Mouse (Mus musculus): ENCODE results near the gene Col4a3.
A peak's percentile ranks its signal among the peaks of the same experiment; 100 is the strongest.

Gene Col4a3

DNA sequence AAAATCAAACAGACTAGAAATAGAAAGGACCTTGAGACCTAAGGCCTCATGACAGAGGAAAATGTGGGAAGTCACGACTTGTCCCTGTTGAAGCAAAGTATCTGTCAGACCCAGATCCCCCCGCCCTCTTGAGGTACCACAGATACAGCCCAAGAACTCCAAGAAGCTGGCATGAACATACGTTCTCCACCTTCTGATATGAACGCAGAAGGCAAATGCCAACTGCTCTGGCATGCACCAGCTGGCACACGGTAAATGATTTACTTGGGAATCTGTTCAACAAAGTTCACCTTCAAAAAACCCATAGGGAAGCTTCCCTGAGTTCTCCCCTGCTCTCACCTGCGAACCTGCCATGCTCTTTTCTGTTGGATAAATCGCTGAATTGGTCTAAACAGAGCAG is 19.1 kb downstream of the Col4a3 start:
- no peak for DNase-seq (ENCODE audit: low read depth, low spot score)

DNA sequence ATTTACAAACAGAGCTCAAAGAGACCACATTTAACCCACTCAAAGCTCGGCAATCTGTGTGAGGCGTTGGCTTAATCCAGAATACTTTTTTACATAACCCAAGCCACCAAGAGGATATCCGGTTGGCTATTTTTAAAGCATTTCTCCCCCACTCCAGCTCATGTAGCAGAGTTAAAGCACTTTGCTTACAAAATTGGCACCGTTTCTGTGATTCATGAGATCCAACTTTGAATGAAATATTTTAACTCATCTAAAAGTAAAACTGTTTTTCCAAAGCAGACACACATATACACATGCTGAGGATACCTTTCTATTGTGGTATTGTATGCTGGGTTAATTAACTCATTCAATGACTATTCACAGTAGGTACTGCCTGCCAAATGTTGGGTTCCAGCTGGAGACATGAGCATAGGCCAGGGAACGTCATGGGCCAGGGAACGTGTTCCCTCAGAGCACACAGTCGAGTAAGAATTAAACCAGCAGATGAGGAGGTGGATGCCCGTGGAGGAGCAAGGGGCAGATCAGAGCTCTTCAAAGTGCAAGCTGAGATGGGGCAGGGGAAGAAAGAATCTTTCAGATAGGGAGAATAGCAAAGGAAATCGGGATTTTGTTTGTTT is 22.0 kb downstream of the Col4a3 start:
- peak; percentile 51 for DNase-seq (ENCODE audit: low read depth, low spot score)

DNA sequence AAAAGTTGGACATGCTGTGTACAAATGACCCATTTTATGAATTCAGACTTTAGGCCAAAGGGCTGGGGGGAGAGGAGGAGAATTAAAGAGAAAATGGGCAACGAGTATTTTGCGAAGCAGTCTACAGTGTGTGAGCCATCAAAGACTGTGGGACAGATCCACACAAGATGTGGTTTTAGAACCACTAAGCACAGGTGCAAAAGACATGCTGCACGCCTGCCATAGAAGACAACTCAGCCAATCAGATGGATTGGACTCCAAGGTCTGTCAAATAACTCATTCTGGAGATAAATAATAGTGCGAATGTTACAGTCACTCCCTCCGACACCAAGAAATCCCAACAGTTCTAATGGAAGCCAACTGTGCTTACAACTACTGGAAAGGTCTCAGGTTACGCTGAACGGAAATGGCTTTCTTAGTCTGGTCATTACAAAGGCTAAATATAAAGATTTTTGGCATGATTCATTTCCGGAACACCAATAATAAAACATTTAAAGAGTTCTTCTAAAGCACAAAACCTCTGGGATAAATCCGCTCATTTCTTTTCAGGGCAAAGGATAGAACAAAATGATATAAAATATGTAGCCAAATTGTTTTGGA is 25.4 kb downstream of the Col4a3 start:
- DNase-seq (ENCODE audit: low read depth, low spot score) = no peak

DNA sequence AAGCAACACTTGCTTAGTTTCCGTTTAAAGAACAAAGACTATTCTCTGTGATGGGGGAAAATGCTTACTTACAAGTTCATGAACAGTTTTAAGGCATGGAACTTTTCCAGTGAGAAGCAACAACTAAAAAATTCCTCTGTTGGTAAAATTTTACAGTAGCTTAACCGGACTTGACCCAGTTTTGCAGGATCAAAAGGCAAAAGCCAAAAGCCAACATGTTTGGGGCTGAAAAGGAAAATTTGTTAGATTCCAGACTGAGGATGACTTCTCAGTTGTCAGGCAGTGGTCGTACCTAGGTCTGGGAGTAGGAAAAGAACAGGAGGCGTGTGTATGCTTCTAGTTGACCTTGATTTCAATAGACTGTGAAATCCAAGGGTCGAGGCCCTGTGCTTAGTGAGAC is 31.3 kb downstream of the Col4a3 start:
- no peak for DNase-seq (ENCODE audit: low read depth, low spot score)

DNA sequence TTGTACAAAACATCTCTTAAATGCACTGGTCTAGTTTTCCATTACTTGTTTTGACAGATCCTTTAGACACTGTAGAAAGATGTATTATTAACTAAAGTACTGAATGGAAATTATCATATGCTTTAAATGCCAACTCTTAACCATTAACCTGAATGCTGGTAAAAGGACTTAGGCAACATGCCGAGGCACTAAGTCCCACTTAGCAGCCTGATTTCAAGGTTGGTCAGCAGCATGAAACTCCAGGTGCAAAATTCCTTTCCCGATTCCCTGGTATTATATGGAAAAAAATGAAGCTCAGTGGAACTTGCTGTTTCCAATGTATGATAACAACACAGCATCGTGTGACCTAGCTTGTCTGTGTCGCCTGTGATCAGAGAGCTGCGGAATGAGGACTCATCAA is 31.9 kb downstream of the Col4a3 start:
- no peak for DNase-seq (ENCODE audit: low read depth, low spot score)

DNA sequence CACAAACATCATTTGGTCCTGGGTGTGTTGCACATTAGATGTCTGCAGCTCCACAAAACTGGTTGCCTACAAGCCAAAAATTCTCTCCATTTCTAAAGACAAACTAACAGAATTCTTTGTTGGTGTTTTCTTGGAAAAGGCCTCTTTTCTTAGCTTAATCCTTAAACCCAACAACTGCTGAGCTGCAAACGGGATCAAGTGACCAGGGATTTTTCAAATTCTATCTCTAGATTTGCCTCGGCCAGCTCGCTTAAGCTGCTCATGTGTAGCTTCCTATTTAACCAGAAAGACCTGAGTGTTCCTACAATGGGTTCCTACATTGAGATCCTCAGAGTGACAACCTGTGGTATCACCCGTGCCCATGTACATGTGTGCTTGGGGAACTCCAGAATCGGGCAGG is 33.3 kb downstream of the Col4a3 start:
- no peak for DNase-seq (ENCODE audit: low read depth, low spot score)

DNA sequence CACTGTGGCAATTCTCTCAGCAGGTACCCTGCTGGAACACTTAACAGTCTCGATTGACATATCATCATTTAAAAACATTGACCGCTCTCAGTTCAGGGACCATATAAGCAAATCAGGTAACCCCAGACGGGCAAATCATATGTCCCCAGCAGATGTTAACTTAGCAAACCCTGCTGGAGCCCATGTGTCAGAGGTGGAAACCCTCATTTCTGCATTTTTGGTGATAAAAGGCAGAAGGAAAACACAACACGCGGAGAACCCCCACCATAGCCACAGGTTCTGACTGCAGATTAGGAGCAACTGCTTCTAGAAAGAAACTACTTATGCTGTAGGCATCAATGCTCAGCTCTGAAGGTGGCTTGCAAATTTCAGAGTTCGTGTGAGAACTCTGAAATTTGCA is 38.2 kb downstream of the Col4a3 start:
- DNase-seq (ENCODE audit: low read depth, low spot score) = no peak

DNA sequence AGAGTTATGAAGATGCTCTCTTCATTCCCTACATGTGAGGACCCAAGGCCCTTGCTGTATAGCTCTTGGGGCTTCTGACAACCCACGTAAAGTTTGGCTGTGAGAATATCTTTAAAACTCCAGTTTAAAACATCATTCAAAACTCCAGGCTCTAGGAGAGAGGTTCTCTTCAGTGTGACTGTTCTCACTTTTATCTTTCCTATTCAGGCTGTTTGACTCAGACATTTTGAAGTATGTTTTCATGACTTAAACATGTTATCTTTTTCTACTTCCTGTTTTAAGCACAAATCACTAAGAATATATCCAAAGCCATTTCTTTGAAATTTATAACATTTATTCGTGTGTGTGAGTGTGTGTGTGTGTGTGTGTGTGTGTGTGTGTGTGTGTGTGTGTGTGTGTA is 38.8 kb downstream of the Col4a3 start:
- no peak for DNase-seq (ENCODE audit: low read depth, low spot score)

DNA sequence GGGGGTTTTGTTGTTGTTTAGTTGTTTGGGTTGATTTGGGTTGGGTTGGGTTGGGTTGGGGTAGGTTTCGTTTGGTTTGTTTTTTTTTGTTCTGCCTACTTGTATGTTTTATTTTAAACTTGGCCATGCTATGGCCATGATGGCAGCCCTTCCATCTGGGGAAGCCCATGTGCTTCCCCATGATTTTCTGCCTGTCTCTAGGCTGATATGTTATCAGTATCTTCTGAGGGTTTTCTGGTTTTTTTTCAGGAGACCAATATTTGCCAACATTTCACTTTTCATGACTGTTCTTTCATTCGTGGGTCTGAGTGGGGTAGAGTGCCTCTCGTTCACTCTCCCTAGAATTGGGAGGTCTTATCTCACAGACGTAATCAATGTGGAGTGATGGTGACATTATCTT is 40.9 kb downstream of the Col4a3 start:
- DNase-seq (ENCODE audit: low read depth, low spot score) = no peak

DNA sequence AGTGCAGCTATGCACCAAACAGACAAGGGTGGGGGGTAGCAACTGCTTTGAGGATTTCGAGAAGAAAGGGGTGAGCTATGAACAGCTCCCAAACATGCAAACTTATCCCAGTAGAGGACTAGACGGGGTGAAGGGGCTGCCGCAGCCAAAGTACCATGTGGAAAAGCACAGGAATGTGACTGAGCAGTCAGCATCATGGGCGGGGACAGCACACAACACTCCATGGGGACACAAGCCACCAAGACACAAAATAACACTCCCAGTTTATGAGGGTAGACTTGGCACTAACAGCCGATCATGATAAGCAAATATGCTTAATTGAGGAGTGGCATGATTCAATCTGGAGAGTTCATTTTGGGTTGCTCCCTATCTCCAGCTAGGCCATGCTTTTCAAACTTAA is 42.8 kb downstream of the Col4a3 start:
- DNase-seq (ENCODE audit: low read depth, low spot score) = no peak

DNA sequence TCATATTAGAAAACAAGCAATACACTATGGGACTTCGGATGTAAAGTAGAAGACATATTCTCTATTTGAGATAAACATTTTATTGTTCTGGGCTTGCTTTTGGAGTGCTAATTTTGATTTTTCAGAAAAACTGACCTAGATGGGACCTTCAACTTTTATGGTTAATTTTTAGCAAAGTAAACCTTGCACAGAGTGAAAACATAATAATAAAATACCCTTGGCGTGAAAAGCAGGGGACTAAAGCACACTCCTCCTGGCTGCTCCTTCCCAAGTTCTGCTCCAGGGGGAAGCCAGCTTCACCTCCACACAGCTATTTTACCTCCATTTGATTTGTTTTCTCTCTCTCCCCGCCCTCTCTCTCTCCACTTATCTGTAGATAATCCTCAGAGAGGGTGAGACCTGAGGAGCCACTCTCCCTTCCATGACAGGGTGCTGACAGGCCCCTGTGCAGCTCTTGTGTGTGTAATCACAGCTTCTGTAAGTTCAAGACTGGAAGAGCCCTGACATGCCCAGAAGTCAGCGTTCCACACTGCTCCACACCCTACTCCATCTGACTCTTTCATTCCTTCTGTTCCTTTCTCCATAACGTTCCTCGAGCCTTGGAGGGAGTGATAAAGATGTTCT is 44.6 kb downstream of the Col4a3 start:
- no peak for DNase-seq (ENCODE audit: low read depth, low spot score)

DNA sequence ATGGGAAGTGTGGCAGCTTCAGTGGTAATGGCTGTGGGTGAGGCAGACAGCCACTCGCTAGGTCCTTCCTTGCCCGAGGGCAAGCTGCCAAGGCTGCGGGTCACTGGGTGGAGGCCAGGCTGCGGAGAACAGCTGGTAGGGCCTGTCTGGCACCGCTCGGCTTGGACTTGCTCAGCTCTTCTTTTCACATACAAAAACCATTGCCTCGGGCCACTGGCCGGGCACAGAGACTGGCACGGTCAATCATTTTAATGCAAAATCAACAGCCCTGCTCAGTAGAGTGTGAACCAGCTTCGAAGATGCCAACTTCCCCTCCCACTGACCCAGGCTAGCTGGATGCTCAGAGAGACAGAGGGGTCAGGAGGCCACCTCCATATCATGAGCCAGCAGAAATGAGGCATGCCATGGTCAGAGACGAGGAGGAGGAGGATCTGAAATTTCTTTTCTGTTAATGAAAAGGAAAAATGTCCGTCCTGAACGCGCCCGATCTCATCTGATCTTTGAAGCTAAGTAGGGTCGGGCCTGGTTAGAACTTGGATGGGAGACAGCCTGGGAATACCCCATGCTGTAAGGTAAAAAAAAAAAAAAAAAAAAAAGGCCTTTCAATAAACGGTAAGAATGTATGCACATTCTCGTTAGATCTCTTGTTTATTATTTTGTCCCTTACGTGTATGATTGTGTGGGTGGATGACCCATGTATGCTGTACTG is 48.0 kb downstream of the Col4a3 start:
- DNase-seq (ENCODE audit: low read depth, low spot score) = peak; percentile 13

DNA sequence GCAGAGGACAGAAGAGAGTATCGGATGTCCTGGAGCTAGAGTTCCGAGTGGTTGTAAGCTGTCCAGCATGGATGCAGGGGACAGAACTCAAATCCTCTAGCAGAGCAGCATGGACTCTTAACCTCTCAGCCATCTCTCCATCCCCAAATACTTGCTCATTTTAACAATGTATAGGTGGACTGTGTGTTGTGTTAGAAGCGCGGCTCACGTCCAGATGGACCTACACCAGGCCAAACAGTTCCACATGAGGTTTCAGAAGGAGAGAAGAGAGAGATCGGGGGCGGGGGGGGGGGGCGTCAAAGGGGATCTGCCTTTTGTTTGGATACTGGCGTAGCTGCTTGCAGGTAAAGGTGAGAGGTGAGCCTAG is 48.5 kb downstream of the Col4a3 start:
- no peak for DNase-seq (ENCODE audit: low read depth, low spot score)

DNA sequence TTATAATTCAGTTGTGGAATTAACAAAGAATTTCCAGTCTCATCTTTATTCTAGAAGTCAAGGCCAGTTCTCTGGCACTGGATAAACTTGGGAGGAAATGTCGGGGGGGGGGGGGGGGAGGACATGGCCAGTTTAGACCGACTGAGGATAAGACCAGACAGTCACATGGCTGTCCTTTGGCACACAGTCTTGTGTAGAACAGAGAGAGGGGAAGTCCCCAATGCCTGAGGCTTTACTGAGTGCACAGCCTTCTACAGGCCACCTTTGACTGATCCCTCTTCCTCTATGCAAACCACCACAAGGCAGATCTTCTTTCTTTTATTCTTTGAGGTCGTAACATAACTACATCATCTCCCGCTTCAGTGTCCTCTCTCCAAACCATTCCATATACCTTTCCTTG is 49.6 kb downstream of the Col4a3 start:
- no peak for DNase-seq (ENCODE audit: low read depth, low spot score)

DNA sequence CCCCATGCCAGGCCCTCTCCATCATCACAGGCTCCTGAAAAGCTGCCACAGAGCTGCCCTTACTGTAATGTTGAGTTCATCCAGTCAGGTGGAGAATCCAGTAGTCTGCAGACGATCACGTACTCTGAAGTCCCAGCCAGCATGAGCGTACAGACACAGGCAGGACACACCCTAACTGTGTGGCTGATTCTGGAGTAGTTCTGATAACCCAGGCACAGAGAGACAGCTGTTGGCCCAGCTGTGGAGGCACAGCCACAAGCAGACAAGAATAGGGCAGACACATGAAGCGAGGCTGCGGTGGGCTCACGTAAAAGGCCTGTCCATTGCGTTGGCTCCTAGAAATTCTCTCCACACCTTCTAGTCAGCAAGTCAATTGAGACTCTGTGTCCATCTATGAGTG is 50.7 kb downstream of the Col4a3 start:
- DNase-seq (ENCODE audit: low read depth, low spot score) = no peak

DNA sequence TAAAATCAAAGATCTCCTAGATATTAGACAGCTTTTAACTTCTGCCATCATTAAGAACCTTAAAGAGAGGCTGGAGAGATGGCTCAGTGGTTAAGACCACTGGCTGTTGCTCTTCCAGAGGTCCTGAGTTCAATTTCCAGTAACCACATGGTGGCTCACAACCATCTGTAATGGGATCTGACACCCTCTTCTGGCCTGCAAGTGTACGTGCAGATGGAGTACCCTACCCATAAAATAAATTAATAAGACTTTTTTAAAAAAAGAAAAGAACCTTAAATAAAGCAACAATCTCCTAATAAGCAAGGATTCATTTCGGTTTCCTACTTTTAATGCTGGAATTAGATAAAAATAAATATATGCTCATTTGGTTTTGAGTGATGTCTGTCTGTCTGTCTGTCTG is 51.7 kb downstream of the Col4a3 start:
- DNase-seq (ENCODE audit: low read depth, low spot score) = no peak

DNA sequence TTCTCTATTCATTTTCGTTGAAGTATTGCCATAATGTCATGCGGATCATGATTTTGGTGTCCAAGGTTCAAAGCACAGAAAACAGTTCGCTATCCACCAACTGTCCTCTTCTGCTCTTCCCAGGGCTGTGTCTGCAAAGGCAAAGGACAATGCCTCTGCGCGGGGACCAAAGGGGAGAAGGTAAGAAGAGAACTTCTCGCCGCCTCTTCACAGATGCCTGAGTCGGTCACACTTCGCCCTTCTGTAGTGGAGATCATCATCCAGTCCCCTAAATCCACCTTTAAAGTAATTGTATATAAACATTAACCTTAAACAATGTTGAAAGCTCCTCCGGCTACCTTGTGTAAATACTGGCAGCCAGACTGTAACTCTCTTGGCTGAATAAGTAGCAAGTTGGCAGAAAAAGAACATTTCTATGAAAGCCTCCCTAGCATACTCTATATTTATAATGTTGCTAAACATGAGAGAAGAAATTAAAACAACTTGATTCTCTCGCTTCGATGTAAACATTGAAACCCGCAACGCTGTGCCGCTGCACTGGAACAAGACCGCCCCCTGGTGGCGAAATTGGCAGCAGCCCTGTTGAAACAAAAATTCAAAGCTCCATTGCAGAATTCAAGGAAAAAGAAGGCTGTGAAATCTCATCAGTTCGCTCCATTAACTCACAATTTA is 54.7 kb downstream of the Col4a3 start:
- peak; percentile 72 for DNase-seq (ENCODE audit: low read depth, low spot score)

DNA sequence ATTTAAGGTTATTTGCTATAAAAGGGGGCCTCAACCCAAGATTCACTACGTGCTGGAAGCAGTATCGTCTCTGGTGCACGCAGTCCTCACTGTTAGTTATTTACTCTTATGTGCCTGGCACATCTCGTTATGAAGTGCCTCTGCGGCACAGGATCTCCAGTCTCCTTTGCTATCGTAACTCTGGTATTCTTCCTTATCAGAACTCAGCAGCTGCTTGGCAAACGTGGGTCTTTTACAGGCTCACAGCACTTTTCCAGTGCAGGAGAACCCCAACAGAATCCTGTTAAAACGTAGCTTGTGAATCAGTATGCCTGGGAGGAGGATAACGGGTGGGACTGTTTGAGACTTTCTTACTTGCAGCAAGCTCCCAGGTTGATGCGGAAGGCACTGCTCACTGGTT is 61.3 kb downstream of the Col4a3 start:
- peak; percentile 3 for DNase-seq (ENCODE audit: low read depth, low spot score)

DNA sequence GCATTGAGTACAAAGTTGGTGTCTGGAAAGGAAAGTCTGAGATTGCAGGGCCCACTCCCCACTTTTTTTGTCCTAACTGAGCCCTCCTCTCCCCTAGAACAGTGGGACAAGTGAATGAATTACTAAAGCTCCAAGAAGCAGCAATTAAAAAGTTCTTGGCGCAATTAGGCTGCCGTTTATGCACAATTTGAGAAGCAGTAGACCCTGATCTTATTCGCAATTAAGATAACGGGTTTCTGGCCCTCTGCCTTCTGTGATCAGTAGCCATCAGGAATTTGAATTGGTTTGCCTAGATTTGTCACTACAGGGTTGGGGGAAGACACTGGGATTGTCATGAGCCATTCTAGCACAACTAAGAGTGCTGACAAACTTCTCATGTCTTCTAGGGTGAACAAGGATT is 64.1 kb downstream of the Col4a3 start:
- DNase-seq (ENCODE audit: low read depth, low spot score) = no peak

DNA sequence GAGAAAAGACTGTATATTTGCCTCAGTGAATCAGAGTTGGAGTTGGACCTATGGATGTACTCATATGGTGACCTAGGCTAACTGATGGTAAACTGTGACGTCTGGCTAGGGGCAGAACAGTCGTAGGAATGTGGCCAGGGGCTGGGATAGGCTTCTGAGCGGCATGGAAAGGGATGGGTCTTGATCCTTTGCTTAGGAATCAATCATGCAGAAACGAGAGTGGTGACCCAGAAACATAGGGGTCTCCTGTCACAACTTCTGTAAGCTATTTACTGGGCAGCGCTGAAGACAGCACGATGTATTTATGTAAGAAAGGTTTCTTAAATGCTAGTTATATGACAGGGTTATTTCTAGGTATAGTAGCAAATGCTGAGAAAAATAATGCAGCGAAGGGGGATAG is 67.3 kb downstream of the Col4a3 start:
- no peak for DNase-seq (ENCODE audit: low read depth, low spot score)

DNA sequence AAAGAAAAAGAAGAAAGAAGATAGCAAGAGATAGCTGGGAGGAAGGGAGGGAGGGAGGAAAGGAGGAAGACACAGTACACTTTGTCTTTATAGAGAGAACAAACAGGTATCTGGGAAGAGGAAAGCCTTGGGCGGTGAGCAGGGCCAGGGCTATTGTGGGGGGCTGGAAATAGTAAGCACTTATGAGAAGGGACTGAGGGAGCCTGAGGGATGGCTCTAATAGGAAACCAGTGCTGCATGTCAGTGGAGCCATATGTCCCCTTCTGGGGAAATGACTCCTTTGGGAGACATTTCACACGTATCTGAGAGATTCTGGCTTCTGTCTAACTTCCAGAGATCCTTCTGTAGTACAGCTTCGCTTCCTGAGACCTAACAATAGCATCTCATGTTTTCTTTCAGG is 69.7 kb downstream of the Col4a3 start:
- no peak for DNase-seq (ENCODE audit: low read depth, low spot score)

DNA sequence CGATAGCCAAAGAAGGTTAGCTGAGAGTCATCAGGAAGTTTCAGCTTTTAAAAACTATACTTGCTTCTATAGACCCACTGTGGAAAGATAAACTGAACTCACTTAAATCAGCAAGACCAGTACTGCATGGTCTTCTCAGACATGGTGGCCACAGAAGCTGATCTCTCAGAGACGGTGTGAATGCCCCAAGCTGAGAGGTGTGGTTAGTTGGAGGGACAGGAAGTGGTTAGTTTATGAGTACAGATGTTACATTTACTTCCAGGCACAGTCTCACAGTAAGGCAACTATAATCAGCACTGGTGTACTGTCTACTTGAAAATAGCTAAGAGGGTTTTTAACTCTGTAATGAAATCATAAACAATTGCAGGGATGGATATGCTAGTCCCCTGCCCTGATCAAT is 75.5 kb downstream of the Col4a3 start:
- DNase-seq (ENCODE audit: low read depth, low spot score) = no peak
